Mouse (Mus musculus): ENCODE results near the gene Slc36a3.

DNA sequence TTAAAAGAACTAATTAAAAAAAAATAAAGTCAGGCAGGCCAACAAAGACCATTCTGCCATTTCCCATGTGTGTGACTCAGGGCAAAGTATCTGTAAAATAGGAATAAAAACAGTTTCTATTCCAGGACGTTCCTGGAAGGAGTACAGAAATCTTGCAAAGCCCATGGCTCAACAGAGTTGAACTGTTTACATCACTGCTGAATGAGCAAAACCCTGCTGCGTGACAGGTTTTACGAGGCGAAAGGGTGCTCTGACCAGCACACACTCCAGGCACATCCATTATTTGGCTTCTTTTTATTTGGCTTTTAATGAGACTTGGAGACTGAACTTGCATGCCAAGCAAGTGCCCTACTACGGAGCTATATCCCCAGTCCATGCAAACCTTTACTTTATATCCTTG is 7.5 kb downstream of the Slc36a3 start:
- no peak for TF ChIP-seq CTCF (IDR thresholded peaks at IDR 0.05; ENCODE audit: borderline replicate concordance, insufficient read depth, low read depth, low read length)
- TF ChIP-seq POLR2A (IDR thresholded peaks at IDR 0.05; ENCODE audit: borderline replicate concordance, insufficient read depth, low read length) = no peak

Data from cerebellum, adult 2 months (tissue).